Mouse (Mus musculus) heart, adult 2 months (tissue): Measurements from ENCODE around the gene 4930544D05Rik. TPM values are rescaled to one million over a fixed set of nuclear protein-coding genes. Genes with fewer than 3 reads are reported as not detected.

Experiments
- DNase-seq, 2 experiments: peaks; one replicate each; pipeline ENCODE4 v3.0.0; 2021
- H3K27ac ChIP-seq: fragments of 200-600 bp; 2 replicates; pipeline ENCODE4 v1.8.1; 2022
- H3K27me3 ChIP-seq: fragments of 200-500 bp; 2 replicates; pipeline ENCODE4 v1.6.1; 2012; ENCODE audit warnings: mild to moderate bottlenecking, low read length, inconsistent platforms, mixed read lengths; ENCODE audit not compliant: control insufficient read depth, insufficient read depth
- H3K36me3 ChIP-seq: fragments of 200-500 bp; 2 replicates; pipeline ENCODE4 v1.6.1; 2012; ENCODE audit warnings: low read length, inconsistent platforms; ENCODE audit not compliant: control insufficient read depth, insufficient read depth
- H3K4me1 ChIP-seq: fragments of 200-500 bp; 2 replicates; pipeline ENCODE4 v1.6.1; 2011; ENCODE audit warnings: low read length; ENCODE audit not compliant: control insufficient read depth, insufficient read depth
- H3K4me3 ChIP-seq: fragments of 200-600 bp; 2 replicates; pipeline ENCODE4 v1.8.1; 2022
- H3K79me2 ChIP-seq: fragments of 200-500 bp; replicated peaks from 2 replicates; pipeline ENCODE4 v1.6.1; 2012; ENCODE audit warnings: mild to moderate bottlenecking, inconsistent platforms, low read length, moderate library complexity, mixed read lengths; ENCODE audit not compliant: control insufficient read depth, insufficient read depth
- H3K9ac ChIP-seq: fragments of 200-500 bp; 2 replicates; pipeline ENCODE4 v1.6.1; 2012; ENCODE audit warnings: low read depth, mild to moderate bottlenecking, control low read depth, inconsistent platforms, low read length, mixed read lengths
- CTCF ChIP-seq: fragments of 200-600 bp; IDR thresholded peaks from 2 replicates; pipeline ENCODE4 v1.8.1; 2022; ENCODE audit warnings: antibody characterized with exemption, mild to moderate bottlenecking, moderate library complexity
- EP300 ChIP-seq: fragments of 200-500 bp; IDR thresholded peaks from 2 replicates; pipeline ENCODE4 v1.6.1; 2011; ENCODE audit warnings: low read depth, low read length, control low read depth; ENCODE audit not compliant: insufficient read depth
- POLR2A ChIP-seq: fragments of 200-500 bp; IDR thresholded peaks from 2 replicates; pipeline ENCODE4 v1.6.1; 2011; ENCODE audit warnings: mild to moderate bottlenecking, low read depth, low read length, control low read depth; ENCODE audit not compliant: insufficient read depth
- WGBS: fragments of 180-500 bp; shearing (Covaris S2); methylation state at CpG from one replicate; pipeline ENCODE4 v1.1.7; 2018; 5-methylcytosine and 5-hydroxymethylcytosine counted together
- intact Hi-C: fragments of 180-260 bp; cut with DNase I; formaldehyde crosslinking; loops from one replicate; pipeline ENCODE4 v1.15.1; 2025
- polyA plus RNA-seq: library from polyadenylated mRNA; depleted of rRNA; stranded (reverse); fragments of >200 nt; gene quantifications from 2 replicates; pipeline ENCODE4 v1.2.3, GENCODE M21; 2012
- total RNA-seq, 2 experiments: library from RNA; stranded (reverse); gene quantifications; 2 replicates each; pipeline ENCODE4 v1.2.3; 2021

The 4930544D05Rik gene
- total and polyA plus RNA-seq, 3 experiments: 0.31 TPM; not detected in 2

DNA sequence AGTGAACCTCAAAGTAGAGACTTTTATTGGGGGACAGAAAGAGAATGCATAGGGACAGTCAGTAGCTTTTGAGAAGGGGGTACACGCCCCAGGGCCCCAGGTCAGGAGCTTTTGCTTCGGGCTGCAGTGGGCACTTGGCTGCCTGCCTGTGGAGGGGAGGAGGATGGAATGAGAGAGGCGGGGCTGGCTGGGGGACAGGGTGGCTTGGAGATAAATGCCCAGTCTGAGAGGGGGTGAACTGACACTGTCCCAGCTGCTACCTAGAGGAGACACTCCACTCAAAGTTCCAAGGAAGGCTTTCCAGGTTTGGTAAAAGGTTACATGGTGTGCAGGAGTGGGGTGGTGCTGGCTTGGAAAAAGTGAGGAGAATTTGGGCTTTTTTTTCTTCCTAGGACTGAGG is 41.3 kb downstream of the 4930544D05Rik start, which contains the start of gene Eno3:
Gene Eno3, plus strand, starts transcription at position 239 of the 400 bp plus-strand sequence.
- 42% methylated on average over 3 of the region's 3 CpGs for WGBS
- no peaks in the 10 kb centered on the region for H3K27me3 ChIP-seq
- H3K27ac ChIP-seq: peak within 1 kb of the TSS; percentile 99
- peak within 1 kb of the TSS; percentile 77 for H3K9ac ChIP-seq
- H3K4me3 ChIP-seq: peak within 1 kb of the TSS; percentile 100
- H3K36me3 ChIP-seq: peaks cover 14% of the 10 kb centered on the region
- peaks cover 1% of the 10 kb centered on the region; the same call in 1 of the 2 replicates for H3K4me1 ChIP-seq
- TF ChIP-seq EP300: no peak
- peak; percentile 65 for TF ChIP-seq POLR2A
- intact Hi-C loops: no loop called here
- peaks cover 4% of the 10 kb centered on the region for H3K79me2 ChIP-seq
- peak in 1 of 2 experiments; percentile 51 for DNase-seq

DNA sequence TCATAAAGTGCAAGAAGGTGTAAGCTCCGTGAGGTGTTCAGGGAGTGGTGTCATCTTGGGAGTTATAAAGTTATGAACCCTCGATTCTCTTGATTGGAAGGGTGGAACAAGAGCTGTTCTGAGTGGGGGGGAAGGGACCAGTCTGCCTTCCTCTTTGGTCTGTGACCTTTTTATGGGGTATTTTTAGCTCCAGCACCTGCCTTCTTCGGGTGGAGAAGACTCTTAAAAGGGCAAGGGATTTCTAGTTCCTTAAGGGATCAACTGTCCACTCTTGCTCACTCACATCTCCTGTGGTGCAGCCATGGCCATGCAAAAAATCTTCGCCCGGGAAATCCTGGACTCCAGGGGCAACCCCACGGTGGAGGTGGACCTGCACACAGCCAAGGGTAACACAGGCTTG is 41.9 kb downstream of the 4930544D05Rik start:
- Histone ChIP-seq H3K9ac (peak overlapping the region; percentile 13), H3K4me1 (no peaks in the 10 kb centered on the region), H3K4me3 (peak overlapping the region; percentile 47), H3K27me3 (no peaks in the 10 kb centered on the region), H3K27ac (peak overlapping the region; percentile 99), H3K36me3 (peaks cover 12% of the 10 kb centered on the region), H3K79me2 (peaks cover 4% of the 10 kb centered on the region)
- intact Hi-C loops: no loop called here
- WGBS: 42% methylated on average over 6 of the region's 6 CpGs
- TF ChIP-seq CTCF (no peak), EP300 (no peak), POLR2A (no peak)
- peak; percentile 15 to 16 for DNase-seq

DNA sequence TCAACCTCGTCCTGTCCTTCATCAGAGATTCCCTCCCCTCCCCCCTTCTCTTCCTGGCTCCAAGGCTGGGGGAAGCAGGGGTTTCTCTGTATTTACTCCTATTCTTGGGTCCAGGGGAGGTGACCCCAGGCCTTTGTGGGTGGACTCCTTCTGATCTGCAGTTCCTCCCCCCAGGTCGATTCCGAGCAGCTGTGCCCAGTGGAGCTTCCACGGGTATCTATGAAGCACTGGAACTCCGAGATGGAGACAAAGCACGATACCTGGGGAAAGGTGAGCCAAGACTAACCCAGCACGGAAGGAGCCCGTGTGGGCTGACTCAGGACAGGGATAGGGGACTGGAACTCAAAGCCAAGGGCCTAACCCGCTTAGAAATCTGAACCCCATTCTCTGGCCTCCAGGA is 42.3 kb downstream of the 4930544D05Rik start:
- Histone ChIP-seq H3K27ac (peak overlapping the region; percentile 99), H3K4me3 (peak overlapping the region; percentile 47), H3K36me3 (peaks cover 13% of the 10 kb centered on the region), H3K9ac (peak overlapping the region; percentile 13), H3K27me3 (no peaks in the 10 kb centered on the region), H3K79me2 (peaks cover 4% of the 10 kb centered on the region), H3K4me1 (no peaks in the 10 kb centered on the region)
- intact Hi-C loops: no loop called here
- 52% methylated on average over 9 of the region's 9 CpGs for WGBS
- no peak for DNase-seq
- no peak for TF ChIP-seq POLR2A
- TF ChIP-seq CTCF: no peak
- TF ChIP-seq EP300: no peak

DNA sequence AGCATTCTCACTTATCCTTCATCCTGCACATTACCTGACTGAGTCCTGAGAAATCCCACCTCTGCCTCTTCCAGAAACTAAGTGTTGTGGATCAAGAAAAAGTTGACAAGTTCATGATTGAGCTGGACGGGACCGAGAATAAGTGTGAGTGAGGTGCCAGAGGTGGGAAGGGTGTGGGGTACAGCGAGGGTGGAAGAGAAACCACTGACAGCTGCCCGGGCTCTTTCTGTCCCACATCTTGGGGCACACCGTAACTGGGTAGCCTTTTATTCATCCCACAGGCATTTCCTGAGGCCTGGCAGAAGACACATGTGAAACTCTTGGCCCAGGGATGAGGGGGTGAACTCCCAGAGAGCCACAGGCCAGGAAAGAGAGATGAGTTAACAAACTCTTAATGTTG is 42.9 kb downstream of the 4930544D05Rik start:
- Histone ChIP-seq H3K27ac (peak overlapping the region; percentile 99), H3K9ac (peak overlapping the region; percentile 13)

DNA sequence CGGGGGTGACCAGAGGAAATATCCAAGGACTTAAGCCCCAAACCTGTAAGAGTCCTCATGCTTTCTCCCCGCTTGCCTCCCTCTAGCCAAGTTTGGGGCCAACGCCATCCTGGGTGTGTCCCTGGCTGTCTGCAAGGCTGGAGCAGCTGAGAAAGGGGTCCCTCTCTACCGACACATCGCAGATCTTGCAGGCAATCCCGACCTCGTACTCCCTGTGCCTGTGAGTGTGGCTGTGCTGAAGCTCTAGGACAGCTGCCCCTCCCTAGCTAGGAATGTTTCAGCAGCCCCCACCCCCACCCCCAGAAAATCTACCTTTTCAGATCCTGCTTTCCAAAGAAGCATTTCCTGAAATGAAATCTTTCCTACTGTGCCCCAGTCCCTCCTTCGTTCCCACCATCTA is 43.3 kb downstream of the 4930544D05Rik start:
- H3K79me2 ChIP-seq: peaks cover 4% of the 10 kb centered on the region
- TF ChIP-seq CTCF (no peak), EP300 (no peak), POLR2A (no peak)
- WGBS: 58% methylated on average over 8 of the region's 8 CpGs
- peak overlapping the region; percentile 38; the same call in 1 of the 2 replicates for H3K9ac ChIP-seq
- peaks cover 12% of the 10 kb centered on the region for H3K36me3 ChIP-seq
- peak overlapping the region; percentile 47; the same call in 1 of the 2 replicates for H3K4me3 ChIP-seq
- intact Hi-C loops: no loop called here
- no peak for DNase-seq
- no peaks in the 10 kb centered on the region for H3K4me1 ChIP-seq
- H3K27ac ChIP-seq: peak overlapping the region; percentile 99; the same call in 1 of the 2 replicates
- H3K27me3 ChIP-seq: no peaks in the 10 kb centered on the region

More for the DNA sequence above, 42.9 kb downstream of the 4930544D05Rik start:
- intact Hi-C loops: no loop called here
- Histone ChIP-seq H3K36me3 (peaks cover 12% of the 10 kb centered on the region), H3K4me3 (peak overlapping the region; percentile 47), H3K79me2 (peaks cover 4% of the 10 kb centered on the region), H3K27me3 (no peaks in the 10 kb centered on the region), H3K4me1 (no peaks in the 10 kb centered on the region)
- 56% methylated on average over 5 of the region's 5 CpGs for WGBS
- no peak for DNase-seq
- TF ChIP-seq CTCF (no peak), EP300 (no peak), POLR2A (no peak)

DNA sequence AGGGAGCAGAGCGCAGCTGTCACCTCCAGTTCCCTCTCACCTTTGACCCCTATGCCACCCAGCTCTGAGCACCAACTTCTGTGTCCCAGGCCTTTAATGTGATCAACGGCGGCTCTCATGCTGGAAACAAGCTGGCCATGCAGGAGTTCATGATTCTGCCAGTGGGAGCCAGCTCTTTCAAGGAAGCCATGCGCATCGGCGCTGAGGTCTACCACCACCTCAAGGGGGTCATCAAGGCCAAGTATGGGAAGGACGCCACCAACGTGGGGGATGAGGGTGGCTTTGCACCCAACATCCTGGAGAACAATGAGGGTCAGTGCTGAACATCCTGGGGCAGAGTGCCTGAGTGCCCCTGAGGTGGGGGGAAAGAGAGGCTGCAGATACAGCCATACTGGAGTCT is 44.9 kb downstream of the 4930544D05Rik start:
- no peak for TF ChIP-seq EP300
- TF ChIP-seq POLR2A: no peak
- no peak for TF ChIP-seq CTCF
- Histone ChIP-seq H3K27me3 (no peaks in the 10 kb centered on the region), H3K4me3 (no peak overlapping the region), H3K79me2 (no peaks in the 10 kb centered on the region), H3K27ac (no peak overlapping the region; the same call in 1 of the 2 replicates), H3K9ac (peak overlapping the region; percentile 23), H3K36me3 (peaks cover 16% of the 10 kb centered on the region), H3K4me1 (no peaks in the 10 kb centered on the region)
- DNase-seq: no peak
- intact Hi-C loops: no loop called here
- WGBS: 62% methylated on average over 8 of the region's 8 CpGs
